Mouse (Mus musculus): ENCODE measurements around the gene 2010300C02Rik.

2010300C02Rik gene

DNA sequence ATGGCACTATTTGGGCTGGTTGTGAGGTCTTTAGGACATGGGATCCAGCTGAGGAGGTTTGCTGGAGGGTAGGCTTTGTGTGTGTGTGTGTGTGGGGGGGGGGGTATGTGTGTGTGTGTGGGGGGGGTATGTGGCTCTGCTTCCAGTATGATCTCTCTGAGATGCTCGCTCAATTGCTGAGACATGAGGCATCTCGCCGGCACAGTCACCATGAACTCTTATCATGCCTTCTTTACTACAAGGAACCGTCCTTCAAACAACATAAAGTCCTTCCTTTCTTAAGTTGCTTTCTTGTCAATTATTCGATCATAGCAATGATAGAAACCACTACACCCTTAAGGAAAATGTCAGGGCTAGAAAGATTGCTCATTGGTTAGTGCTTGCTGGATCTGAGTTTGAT lies 8.8 kb downstream of the 2010300C02Rik start:
- no peak for DNase-seq

DNA sequence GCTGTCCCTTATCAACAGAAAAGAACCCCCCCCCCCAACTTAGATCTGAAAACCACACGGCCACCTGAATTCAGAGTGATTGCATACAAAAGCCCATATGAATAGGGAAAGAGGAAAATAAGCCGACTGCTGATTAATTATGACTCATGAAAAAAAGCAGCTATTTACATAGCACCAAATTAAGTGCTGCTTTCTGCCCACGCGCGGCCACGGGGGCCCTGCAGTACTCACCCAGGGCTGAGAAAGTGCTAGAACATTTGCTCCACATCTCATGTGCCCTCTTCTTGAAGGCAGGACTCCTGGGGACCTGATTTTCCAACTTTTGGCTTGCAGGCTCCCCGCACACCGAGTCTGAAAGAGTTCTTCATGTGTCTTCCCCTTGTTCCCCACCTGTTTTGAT lies 10.1 kb downstream of the 2010300C02Rik start:
- no peak for DNase-seq

DNA sequence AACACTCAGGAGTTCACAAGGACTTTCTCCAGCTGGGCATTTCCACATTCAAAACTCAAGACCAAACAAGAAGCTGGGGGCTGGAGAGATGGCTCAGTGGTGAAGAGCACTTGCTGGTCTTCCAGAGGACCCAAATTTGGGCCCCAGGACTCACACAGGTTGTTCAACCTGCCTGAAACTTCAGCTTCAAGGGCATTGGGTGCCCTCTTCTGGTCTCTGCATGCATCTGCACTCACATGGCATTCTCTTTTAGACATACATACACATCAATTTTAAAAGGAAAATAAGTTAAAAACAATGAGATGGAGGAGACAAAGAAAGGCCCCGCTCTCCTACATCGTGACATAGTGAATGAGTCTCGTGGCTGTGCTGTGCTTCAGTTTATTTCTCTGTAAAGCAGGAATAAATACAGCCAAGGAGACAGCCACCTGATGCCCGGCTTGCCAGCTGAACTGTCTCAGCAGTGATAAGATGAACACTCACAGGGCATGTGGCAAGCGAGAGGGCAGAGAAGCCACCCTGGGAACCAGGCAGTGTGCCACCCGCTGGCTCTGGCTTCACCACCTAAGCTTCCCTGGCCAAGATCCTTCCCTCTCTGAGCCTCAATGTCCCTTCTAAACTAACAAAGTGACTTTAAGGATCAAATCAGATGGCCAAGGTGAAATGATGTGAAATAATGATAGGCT lies 11.5 kb downstream of the 2010300C02Rik start:
- DNase-seq = no peak

DNA sequence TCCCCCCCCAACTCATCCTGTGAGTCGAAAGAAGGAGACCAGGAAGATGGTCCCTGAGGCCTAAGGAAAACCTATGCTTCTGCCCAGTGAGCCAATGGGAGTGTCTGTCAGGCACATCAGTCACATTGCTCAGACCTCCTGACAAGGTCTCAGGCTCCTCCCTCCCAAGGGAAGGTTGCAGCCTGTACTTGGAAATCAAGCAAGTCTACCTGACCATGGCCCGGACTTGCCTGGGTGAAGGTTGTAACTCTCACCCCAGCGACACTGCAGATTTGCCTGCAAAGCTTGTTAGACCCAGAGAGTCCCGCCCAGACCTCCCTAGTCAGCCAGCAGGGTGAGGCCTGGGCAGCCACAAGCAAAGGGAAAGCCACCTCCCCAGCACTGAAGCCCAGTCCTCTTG lies 17.6 kb downstream of the 2010300C02Rik start:
- DNase-seq = no peak

DNA sequence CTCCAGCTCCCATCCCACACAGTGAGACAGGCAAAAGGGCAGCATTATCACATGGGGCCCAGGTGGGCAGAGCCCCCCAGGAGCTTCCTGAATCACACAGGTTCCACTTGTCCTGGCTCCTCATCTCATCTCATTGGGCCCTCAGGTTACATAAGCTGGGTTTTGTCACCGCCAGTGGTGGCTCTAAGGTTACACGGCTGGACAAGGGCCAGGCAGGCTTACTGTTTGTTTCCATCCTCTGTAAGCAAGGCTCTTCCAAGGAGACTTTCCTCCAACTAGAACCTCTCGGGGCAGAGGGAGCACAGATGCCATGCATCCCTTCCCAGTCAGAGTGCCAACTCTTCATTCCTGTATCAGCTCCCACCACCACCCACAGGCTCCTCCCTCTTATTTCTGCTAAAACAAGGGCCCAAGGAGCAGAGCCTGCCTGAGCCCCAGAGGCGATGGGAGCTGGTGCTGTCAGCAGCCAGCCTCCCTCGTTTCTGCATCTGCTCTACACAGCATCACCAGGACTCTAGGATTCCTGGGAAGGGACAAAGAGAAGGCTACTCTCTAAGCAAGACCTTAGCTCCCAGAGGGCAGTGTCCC lies 20.9 kb downstream of the 2010300C02Rik start:
- no peak for DNase-seq

DNA sequence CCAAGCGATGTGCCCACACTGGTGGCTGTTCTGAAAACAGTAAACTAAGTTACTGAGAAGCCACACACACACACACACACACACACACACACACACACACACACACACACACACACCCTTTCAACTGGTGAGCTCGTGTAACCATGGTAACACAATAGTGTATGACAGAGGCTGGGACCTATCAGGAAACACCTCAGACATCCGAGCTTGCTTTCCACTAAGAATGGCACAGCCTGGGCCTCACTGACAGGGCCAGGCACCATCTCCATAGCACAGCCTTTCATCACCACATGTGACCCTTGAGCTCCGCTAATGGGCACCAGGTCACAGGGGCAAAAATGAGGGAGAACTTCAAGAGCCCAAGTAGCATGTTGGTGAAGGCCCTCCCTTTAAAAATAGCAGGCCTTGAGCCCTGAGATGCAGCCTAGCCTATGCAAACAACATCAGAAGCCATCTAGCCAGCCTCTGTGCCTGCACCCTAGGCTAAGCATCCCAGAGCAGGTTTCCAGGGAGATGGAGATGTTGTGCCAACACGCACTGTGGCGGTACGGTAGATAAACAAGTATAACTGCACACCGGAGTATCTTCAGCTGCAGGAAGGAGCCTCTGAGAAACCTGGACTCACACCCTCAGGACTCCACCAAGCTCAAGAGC lies 21.6 kb downstream of the 2010300C02Rik start:
- DNase-seq = no peak

DNA sequence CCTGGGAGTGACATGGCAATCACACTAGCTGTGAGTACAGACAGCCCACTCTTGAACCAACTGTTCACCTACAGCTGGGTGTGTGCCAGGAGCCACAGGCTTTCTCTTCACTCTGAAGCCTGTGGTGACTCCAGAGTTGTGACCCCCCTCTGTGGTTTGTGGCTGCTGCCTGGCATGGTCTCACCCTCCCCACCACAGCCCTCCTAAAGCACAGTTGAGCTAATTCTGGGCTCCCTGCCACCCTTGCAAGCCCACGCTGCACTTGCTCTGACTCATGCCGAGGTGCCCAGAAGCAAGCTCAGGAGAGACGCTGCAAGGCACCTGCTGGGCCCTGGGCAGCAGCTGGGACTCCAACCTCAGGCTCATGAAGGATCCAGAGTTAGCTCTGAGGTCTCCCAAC lies 23.0 kb downstream of the 2010300C02Rik start:
- peak; percentile 61 for DNase-seq

DNA sequence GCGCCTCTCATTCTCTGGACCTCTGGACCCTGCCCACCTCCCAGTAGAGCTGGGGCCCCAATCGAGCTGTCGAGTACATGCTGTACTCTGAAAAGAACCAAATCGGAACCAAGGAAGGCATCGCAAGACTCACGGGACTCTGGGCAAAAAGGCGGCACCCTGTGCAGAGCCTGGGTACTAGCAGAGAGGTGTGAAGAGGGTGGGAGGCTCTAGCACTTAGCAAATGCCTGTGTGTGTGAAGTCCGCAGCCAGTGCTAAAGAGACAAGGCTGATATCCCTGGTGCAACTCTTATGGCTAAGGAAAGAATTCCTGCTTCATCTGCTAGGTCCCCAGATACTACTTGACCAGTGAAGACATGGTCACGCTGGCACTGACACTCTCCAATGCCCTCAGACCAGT lies 24.2 kb downstream of the 2010300C02Rik start:
- no peak for DNase-seq

DNA sequence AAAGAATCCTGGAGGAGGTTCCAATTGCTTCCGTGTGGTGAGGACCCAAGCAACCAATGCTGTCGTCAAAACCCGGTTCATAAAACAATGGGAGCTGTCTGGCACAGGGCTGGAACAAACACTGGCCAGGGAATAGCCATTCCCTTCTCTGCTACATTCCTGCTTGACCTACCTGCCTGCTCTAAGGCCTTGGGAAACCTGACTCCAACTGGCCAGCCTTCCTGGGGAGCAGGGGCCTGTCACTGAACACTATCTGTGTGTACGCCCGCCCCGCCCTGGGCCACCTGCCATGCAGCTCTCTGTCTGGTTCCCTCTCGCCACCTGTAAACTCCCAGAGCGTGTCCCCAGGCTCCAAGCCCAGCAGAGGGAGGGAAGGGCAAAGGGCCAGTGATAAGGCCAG lies 25.5 kb downstream of the 2010300C02Rik start:
- DNase-seq = no peak

DNA sequence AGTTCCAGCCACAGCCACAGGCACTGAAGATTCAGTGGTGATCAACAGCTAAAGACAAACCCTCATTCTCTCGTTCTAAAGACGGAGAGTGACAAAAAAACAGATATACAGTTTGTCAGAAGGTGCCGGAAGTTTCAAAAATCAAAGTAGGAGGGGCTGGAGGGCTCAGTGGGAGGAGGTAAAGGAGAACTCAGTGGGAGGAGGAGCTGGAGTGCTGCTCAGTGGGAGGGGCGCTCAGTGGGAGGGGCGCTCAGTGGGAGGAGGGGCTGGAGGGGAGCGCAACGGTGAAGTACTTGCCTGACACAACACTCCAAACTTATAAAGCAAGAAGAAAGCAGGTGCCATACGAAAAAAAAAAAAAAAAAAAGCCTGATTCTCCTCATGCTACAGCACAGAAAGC lies 28.7 kb downstream of the 2010300C02Rik start:
- DNase-seq = peak; percentile 82

DNA sequence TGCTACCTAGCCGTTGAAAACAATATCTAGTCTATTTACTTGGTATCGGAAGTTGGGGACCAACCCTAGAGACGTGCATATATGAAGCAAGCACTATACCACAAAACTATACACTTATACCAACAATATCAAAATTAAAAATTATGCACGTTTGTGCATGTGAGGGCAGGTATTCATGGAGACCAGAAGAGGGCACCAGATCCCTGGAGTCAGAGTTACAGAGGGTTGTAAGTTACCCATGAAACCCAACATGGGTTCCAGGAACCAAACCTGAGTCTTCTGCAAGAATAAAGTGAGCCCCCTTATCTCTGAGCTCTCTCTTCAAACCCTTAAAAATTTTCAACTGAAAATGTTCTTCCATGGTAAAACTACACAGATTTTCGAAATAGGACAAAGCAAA lies 29.2 kb downstream of the 2010300C02Rik start:
- no peak for DNase-seq

DNA sequence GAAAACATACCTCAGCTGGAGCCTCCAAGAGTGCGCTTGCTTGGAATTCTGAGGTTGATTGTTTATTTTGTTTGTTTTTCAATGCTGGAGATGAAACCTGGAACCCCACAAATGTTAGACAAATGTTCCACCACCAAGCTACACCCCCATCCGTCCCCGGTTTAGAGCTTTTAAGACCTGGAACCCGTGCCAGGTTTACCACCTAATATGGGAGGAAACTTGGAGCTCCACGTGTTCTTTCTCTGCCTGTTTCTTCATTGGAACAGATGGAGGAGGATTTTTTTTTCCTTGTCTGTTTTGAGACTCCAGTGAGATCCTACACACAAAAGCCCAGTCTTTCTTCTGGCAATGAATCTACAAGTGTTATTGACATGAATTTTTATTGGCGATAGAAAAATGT lies 30.2 kb downstream of the 2010300C02Rik start:
- DNase-seq = no peak

DNA sequence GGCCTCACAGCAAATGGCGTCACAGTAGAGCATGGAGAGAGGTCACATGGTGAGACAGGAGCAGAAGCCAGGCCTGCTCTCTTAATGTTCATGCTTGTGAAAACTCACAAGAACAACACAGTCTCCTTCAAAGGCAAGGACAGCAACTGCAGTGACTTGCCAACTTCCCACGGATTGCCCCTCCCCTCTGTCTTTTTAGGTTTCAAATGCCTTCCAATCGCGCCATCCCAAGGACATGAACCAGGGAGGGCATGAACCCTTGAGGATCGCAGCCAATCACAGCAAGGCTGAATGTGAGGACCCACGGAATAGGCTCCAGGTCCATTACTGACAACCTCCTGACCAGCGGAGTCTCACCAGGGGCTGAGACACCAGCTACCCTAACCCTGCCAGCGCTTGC lies 31.5 kb downstream of the 2010300C02Rik start:
- DNase-seq = no peak

DNA sequence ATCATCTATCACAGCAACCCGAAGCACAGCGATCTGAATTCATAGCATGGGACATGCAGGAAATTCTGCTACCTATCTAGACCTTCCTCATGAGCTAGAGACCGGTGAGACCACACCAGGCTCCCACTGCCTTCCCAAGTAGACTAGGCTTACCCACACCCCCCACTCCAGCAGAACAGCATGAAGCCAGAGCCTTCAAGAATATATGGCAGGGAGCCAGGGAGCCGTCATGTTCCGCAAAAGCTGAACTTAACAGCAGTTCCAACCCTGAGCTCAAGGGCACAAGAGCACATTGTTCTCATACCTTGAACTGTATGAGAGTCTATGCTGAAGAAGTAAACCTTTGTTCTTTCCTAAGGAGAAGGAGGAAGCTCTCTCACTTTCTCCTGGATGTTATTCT lies 32.4 kb downstream of the 2010300C02Rik start:
- DNase-seq = no peak

DNA sequence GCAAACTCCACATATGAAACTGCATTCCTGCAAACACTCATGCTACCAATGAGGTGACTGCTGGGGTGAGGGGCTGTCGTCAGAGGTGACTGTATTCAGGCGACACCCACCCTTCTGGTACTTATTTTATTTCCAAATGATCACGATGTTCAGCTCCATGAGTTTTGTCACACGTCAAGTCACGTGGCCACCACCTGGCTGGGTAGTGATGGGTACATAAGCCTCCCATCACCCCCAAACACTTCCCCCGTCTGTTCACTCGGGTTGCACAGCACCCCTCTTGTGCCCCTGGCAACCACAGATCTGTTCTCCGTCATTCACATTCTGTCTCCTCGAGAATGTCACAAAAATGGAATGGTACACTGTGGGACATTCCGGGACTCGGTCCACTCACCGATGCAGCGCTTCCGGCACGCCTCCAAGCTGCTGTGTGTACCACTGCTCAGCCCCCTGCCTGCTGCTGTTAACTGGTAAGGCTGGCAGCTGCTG lies 32.9 kb downstream of the 2010300C02Rik start:
- DNase-seq = no peak

DNA sequence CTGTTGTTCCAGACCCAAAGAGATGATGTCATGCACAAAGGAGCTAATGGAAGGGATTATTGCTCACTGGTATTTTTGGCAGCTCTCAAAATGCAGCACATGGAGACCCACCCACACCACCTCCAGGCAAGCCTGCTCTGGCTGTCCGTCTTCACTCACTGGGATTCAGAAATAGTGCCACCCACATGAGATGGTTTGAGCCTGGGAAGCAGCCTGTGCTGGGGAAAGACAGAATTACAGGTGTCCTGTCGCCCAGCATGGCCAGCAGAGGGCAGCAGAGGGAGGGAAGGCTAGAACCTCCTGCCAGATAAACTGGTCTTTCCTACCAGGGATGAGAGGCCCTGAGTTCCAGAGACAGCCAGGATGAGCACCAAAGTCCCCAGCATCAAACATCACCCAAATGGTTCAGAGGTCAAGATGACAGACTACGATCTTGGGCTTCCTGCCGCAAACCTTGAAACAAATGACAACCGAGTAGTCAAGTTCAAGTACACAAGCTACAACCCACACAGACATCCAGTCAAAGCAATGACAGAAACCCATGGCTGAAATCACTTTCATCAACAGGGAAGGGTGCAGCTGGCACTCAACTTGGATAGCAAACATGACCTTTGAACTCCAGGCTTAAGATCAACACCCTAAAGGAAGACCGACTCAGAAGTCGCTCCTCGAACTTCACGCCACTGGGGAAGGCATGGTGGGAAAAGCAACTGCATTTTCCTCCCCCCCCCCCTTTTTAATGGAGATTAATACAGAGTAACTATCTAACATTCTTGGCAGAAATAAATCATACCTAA lies 41.4 kb downstream of the 2010300C02Rik start:
- DNase-seq = peak; percentile 97

DNA sequence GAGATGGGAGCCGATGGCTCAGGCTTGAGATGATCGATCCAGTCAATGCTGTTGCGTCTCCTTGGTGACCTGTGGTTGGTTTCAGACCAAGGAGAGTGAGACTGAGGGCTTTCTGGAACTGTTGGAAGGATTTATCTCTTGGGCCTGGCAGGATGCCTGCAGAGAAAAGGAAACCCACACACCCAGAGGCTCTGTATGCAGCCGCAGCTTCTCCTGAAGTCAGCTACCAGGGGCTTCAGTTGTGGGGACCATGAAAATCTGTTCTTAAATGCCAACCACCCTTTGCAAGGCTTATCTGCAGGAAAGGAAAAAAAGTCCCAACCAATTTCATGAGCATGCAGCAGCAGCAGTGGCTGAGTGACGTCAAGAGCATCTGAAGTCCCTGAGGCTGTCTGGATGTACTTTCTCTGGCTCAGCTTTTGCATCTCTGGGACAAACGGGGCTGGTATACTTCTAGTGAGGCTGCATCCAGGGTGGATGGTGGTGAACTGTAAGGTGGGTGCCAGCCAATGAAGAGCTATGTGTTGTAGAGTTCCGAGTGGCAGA lies 42.8 kb downstream of the 2010300C02Rik start:
- no peak for DNase-seq

DNA sequence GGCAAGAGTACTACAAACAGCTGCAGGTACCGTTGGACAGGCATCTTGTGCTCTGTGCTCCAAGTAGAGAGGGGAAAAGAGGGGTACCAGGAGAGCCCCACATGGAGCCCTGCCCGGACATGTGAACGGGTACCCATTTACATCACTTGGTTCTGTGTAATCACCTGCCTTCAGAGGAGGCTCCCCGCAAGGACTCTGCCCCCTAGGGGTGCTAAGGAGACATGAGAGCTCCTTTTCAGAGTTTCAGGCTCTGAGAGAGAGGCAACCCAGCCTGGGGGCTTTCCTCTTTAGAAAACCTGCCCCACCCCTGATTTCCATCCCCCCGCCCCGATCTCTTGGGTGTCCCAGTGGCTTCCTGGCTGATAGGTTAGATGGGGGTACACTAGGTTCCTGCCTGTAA lies 44.4 kb downstream of the 2010300C02Rik start:
- no peak for DNase-seq

DNA sequence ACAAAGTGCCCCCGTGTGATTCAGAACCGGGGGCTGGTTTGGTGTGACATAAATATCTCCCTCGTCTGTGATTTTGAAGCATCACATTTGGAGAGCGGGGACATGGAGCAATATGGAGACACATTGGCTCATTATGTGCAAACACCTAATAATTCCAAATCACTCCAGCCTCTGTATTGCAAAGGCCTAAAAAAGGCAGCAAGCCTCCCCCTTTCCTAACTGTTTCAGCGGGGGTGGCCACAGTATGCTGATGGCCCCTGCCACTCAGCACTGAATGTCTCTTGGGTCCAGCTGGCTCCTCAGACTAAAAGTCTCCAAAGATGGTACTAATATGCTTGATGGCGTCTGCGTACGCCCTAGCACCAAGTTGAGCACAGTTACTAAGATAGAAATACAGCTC lies 45.6 kb downstream of the 2010300C02Rik start:
- DNase-seq = no peak

DNA sequence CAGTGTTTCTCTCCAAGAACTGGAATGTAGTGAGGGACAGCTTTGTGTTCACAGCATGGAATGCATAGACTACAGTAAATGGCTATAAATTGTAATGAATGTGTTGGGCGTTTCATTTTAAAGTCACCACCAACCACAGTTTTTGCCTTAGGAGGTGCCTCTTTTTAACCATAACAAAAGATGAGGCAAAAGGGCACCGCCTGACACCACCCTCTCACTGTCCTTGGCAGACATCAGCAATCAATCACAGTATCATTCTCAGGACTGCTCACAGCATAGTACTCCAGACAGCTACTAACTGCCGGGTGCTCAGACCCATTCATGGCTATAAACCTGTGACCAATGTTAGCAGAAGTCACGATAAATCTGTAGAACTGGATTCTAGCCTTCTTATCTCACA lies 48.6 kb downstream of the 2010300C02Rik start:
- DNase-seq = no peak

DNA sequence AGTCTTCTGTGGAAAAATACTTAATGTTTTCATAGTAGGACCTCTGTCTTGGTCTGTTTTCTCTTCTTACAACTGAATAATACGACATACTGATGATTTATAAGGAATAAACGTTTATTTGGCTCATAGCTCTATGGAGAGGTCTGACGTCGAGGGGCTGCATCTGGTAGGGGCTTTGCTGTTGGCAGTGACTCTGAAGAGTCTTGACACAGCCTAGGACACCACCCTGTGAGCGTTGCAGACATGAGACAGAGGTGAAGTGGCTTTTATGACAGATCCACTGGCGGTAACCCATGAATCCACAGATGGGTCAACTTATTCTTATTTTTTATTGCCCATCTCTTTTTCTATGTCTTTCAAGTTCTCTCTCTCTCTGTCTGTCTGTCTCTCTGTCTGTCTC lies 52.5 kb downstream of the 2010300C02Rik start:
- no peak for DNase-seq

DNA sequence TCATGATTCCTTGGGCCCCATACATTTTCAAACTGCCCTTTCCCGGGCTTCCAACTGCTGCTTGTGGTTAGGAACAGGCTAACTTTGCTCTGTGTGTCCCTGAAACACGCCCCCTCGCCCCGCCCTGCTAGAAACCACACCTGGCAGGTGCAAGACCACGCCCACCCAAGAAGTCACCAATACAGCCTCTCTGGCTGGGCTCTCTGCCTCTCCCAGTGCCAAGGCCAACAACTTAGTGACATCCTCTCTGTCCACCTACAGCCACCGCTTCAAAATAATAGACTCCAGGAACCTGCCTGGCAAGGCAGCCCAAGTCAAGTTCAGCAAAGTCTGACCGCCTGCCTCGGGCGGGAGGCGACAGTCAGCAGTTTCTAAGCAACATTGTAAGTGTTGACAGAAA lies 53.3 kb downstream of the 2010300C02Rik start:
- DNase-seq = peak; percentile 21
